Mouse (Mus musculus) right cerebral cortex, adult 2 months (tissue): ENCODE measurements at regions not wholly inside any gene's neighbourhood (a gene's known extent, or its start where the extent isn't known, plus 50 kb on each side); places are given as distances from the start of the nearest gene placed in this dataset.
A peak's percentile ranks its signal among the peaks of the same experiment; 100 is the strongest.

ENCODE experiments used
- DNase-seq, 2 experiments: peaks; one replicate each; pipeline ENCODE4 v3.0.0; 2021 to 2022; ENCODE audit warnings: low spot score in 2 of 2

GRCm38 (mm10) chr11:39794183-39794652 is 900.8 kb downstream of the Mat2b start:
- DNase-seq = peak; percentile 32 to 34

DNA sequence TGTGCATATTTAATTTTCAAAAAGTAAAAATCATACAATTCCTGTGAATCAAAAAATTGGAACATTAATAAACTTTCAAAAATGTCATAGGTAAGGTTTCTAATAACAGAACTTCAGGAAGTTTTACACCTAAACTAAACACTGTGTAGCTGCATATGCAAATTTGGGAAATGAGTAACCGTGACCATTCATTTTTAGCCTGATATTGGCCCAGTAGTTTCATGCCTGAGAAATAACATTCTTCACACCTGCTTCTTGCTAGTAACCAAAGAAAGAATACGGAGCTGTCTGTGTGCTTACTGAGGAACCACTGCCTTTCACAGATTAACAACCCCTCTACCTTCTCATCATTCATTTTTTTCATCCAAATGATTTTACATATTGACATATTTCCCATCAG is 902.9 kb downstream of the Mat2b start:
- DNase-seq = no peak
